ENCODE assay signal across 8 mouse cellular contexts in the genomic region with DNA sequence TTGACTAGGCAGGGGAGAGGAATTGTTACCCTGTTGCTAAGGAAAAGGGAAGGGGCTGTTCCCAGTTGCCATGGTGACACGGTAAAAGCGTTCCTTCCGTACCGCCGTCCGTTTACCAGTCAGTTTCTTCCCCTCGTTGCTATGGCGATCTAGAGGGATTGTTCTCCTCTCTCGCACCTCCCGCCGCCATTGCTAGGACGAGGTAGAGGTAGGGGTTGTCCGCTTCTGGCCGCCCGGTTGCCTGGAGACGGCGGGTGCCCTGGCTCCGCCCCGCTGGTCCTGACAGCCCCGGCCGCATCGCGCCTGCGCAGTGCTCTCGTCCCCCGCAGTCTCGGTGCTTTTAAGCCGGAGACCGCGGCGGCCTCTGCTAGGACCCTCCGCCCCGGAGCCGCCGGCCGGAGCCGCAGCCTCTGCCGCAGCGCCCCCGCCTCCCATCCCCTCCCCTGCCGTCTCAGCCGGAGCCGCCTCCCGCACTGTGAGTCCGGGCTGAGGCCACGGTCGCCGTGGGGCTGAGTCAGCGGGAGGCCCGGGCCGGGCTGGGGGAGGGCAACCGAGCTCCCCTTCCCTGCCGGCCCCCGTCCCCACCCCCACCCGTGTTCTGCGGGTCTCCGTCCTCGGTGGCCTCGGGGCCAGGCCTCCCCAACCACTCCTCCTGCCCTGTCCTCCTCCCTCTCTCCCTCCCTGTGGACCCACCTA. TPM values are rescaled to one million over a fixed set of nuclear protein-coding genes. Genes with fewer than 3 reads are reported as not detected.
A peak's percentile ranks its signal among the peaks of the same experiment; 100 is the strongest.
DNase-seq lines count a peak whose midpoint lies in the region; ATAC-seq and TF ChIP-seq lines count a peak whose summit lies in the region.

A gene (plus strand): TSS at position 218 of the 696 bp plus-strand sequence.

- no peaks in the 10 kb centered on the region for H3K27me3 ChIP-seq in forebrain, embryonic 15.5 days
- H3K27me3 ChIP-seq in liver, embryonic 16.5 days (ENCODE audit: control insufficient read depth, insufficient read depth, low read depth, low read length), result peaks cover 31% of the 10 kb centered on the region
- H3K27me3 ChIP-seq in neural tube, embryonic 12.5 days (replicated peaks), result no peaks in the 10 kb centered on the region
- H3K27me3 ChIP-seq in stomach, postnatal 0 days (ENCODE audit: control insufficient read depth, insufficient read depth, low read length), result no peaks in the 10 kb centered on the region

- H3K4me3 ChIP-seq in forebrain, embryonic 15.5 days, result peak within 1 kb of the TSS; percentile 69
- peak within 1 kb of the TSS; percentile 66 for H3K4me3 ChIP-seq in liver, embryonic 16.5 days (ENCODE audit: low read depth, low read length)
- peak within 1 kb of the TSS; percentile 89 for H3K4me3 ChIP-seq in neural tube, embryonic 12.5 days
- H3K4me3 ChIP-seq in stomach, postnatal 0 days (ENCODE audit: low read depth, low read length), result peak within 1 kb of the TSS; percentile 81

- intact Hi-C loops in heart, postnatal 14 days (cut with DNase I), result loop anchor here (5.0 kb wide), 1 partner anchor 43 kb away; no protein-coding TSS in a partner anchor

- 0% methylated on average over 53 of the region's 59 CpGs for WGBS in forebrain, embryonic 15.5 days
- 1% methylated on average over 59 of the region's 59 CpGs for WGBS in large intestine, adult 2 months
- under 1% methylated on average over 46 of the region's 59 CpGs for WGBS in liver, embryonic 16.5 days (ENCODE audit: insufficient replicate concordance)
- WGBS in neural tube, embryonic 12.5 days, result under 1% methylated on average over 48 of the region's 59 CpGs
- under 1% methylated on average over 49 of the region's 59 CpGs for WGBS in stomach, postnatal 0 days

- no peak for TF ChIP-seq EP300 in stomach, postnatal 0 days (optimal IDR thresholded peaks at IDR 0.05)

- peak within 1 kb of the TSS; percentile 73 for H3K4me2 ChIP-seq in forebrain, embryonic 15.5 days (replicated peaks)
- peak within 1 kb of the TSS; percentile 69 for H3K4me2 ChIP-seq in liver, embryonic 16.5 days (ENCODE audit: low read depth, low read length)
- peak within 1 kb of the TSS; percentile 63 for H3K4me2 ChIP-seq in neural tube, embryonic 12.5 days (replicated peaks)
- H3K4me2 ChIP-seq in stomach, postnatal 0 days (replicated peaks; ENCODE audit: low read depth), result peak within 1 kb of the TSS; percentile 81

- no peaks in the 10 kb centered on the region for H3K36me3 ChIP-seq in forebrain, embryonic 15.5 days
- no peaks in the 10 kb centered on the region for H3K36me3 ChIP-seq in liver, embryonic 16.5 days (ENCODE audit: control insufficient read depth, insufficient read depth)
- no peaks in the 10 kb centered on the region for H3K36me3 ChIP-seq in neural tube, embryonic 12.5 days
- H3K36me3 ChIP-seq in stomach, postnatal 0 days (ENCODE audit: control insufficient read depth, insufficient read depth, low read length), result no peaks in the 10 kb centered on the region

- no peak for TF ChIP-seq CTCF in stomach, postnatal 0 days (IDR thresholded peaks at IDR 0.05; ENCODE audit: low read depth)

- peaks cover 37% of the 10 kb centered on the region for H3K4me1 ChIP-seq in forebrain, embryonic 15.5 days
- H3K4me1 ChIP-seq in liver, embryonic 16.5 days (ENCODE audit: control insufficient read depth, low read depth, low read length), result peaks cover 5% of the 10 kb centered on the region
- H3K4me1 ChIP-seq in neural tube, embryonic 12.5 days, result peaks cover 22% of the 10 kb centered on the region
- no peaks in the 10 kb centered on the region; the same call in 1 of the 2 replicates for H3K4me1 ChIP-seq in stomach, postnatal 0 days (replicated peaks; ENCODE audit: control insufficient read depth, insufficient read depth)

- peak within 1 kb of the TSS; percentile 81 for H3K9ac ChIP-seq in forebrain, embryonic 15.5 days (replicated peaks)
- H3K9ac ChIP-seq in liver, embryonic 16.5 days (ENCODE audit: low read depth, low read length), result peak within 1 kb of the TSS; percentile 54
- H3K9ac ChIP-seq in neural tube, embryonic 12.5 days, result peak within 1 kb of the TSS; percentile 84
- H3K9ac ChIP-seq in stomach, postnatal 0 days (ENCODE audit: low read length), result peak within 1 kb of the TSS; percentile 70

- H3K9me3 ChIP-seq in forebrain, embryonic 15.5 days, result no peaks in the 10 kb centered on the region
- H3K9me3 ChIP-seq in liver, embryonic 16.5 days (replicated peaks; ENCODE audit: control insufficient read depth, low read length), result no peaks in the 10 kb centered on the region
- H3K9me3 ChIP-seq in neural tube, embryonic 12.5 days, result no peaks in the 10 kb centered on the region
- no peaks in the 10 kb centered on the region for H3K9me3 ChIP-seq in stomach, postnatal 0 days (ENCODE audit: control insufficient read depth, low read length)

- ATAC-seq in forebrain, embryonic 15.5 days (replicated peaks), result peak; percentile 97
- ATAC-seq in liver, embryonic 16.5 days (ENCODE audit: low read depth), result peak; percentile 73
- peak; percentile 98 for ATAC-seq in neural tube, embryonic 12.5 days (ENCODE audit: low FRiP score, low read depth)
- ATAC-seq in stomach, postnatal 0 days (ENCODE audit: low FRiP score, low TSS enrichment), result peak; percentile 88

- peak within 1 kb of the TSS; percentile 85 for H3K27ac ChIP-seq in forebrain, embryonic 15.5 days (replicated peaks)
- no peak within 1 kb of the TSS for H3K27ac ChIP-seq in liver, embryonic 16.5 days (ENCODE audit: low read length)
- H3K27ac ChIP-seq in neural tube, embryonic 12.5 days, result peak within 1 kb of the TSS; percentile 87
- 0 out of 2 replicates have a peak within 1 kb of the TSS, but pooled peaks have one; percentile 30 for H3K27ac ChIP-seq in stomach, postnatal 0 days (replicated peaks)

- DNase-seq in ES-CJ7 (ENCODE audit: low read depth, low spot score), result peak; percentile 97
- DNase-seq in cerebellum, adult 11-12 months, result peak; percentile 94
- peak; percentile 93 to 95 for DNase-seq in heart, postnatal 14 days
- peak; percentile 21 for DNase-seq in large intestine, adult 2 months (ENCODE audit: low read depth, low spot score)
- DNase-seq in stomach, postnatal 0 days (ENCODE audit: low spot score), result peak; percentile 86

RNA-seq across cellular contexts. Expression of the gene that starts here (rescaled TPM):
- 101 and 110 TPM in 2 replicates for polyA plus RNA-seq in forebrain, embryonic 15.5 days (2015; fragmentation: Nextera tagmentation; extraction: Ambion mirVana)
- total RNA-seq in heart, postnatal 14 days (2021), result 10 to 100 TPM; 28.1 to 33.1 TPM
- 25.3 and 26.2 TPM in 2 replicates for polyA plus RNA-seq in large intestine, adult 2 months (2012; rRNA removed)
- polyA plus RNA-seq in liver, embryonic 16.5 days (2015; fragmentation: Nextera tagmentation; extraction: Ambion mirVana), result 2.0 and 3.3 TPM in 2 replicates
- 79.8 and 80.1 TPM in 2 replicates for polyA plus RNA-seq in neural tube, embryonic 12.5 days (2016; fragmentation: Nextera tagmentation; extraction: Ambion mirVana)
- polyA plus RNA-seq in stomach, postnatal 0 days (2015; fragmentation: Nextera tagmentation; extraction: Ambion mirVana), result 14.1 and 15.5 TPM in 2 replicates

Comparison
In these comparisons a context has a peak if more than half of its experiments do, and no peak if none do; other contexts are left out.
1. DNase-seq: peak in every context shown above with its lines; median percentile 97 in ES-CJ7; 94 in cerebellum, adult 11-12 months; 94 in heart, postnatal 14 days; 86 in stomach, postnatal 0 days; 21 in large intestine, adult 2 months.